Mouse (Mus musculus): ENCODE results near the gene Tacr1.

GRCm38 (mm10) chr6:82536641-82537040 lies 134.5 kb downstream of the Tacr1 start:
- no peak for TF ChIP-seq CTCF (IDR thresholded peaks at IDR 0.05; ENCODE audit: control insufficient read depth, insufficient read depth, insufficient read length)
- no peak for TF ChIP-seq FOSL1 (IDR thresholded peaks at IDR 0.05; ENCODE audit: insufficient read depth, low read length, poor library complexity, severe bottlenecking)
- TF ChIP-seq USF1 (IDR thresholded peaks at IDR 0.05; ENCODE audit: low read depth), result no peak
